Mouse (Mus musculus): ENCODE measurements around the gene Klk1b22.

- TF ChIP-seq CTCF (IDR thresholded peaks at IDR 0.05; ENCODE audit: low read depth) (no peak), EP300 (optimal IDR thresholded peaks at IDR 0.05) (no peak)
Observed at GRCm38 (mm10) chr7:44077703-44078102, 34.8 kb upstream of the Klk1b22 start.
